Mouse (Mus musculus): ENCODE data around the gene Myog.
"Not testable (repeated sequence)": the region's sequence is repeated elsewhere in the genome, so short reads cannot be mapped to it uniquely, and the experiment has no call there.

Gene Myog

DNA sequence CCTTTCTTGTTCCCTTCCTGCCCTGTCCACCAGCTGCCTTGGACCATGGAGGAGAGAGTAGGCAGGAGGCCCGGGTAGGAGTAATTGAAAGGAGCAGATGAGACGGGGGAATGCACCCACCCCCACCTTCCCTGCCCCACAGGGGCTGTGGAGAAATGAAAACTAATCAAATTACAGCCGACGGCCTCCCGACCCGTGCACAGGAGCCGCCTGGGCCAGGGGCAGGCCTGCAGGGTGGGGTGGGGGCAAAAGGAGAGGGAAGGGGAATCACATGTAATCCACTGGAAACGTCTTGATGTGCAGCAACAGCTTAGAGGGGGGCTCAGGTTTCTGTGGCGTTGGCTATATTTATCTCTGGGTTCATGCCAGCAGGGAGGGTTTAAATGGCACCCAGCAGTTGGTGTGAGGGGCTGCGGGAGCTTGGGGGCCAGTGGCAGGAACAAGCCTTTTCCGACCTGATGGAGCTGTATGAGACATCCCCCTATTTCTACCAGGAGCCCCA lies at the start of gene Myog:
Myog (plus strand) TSS at position 392 of the 502 bp plus-strand sequence.
- DNase-seq (ENCODE audit: low spot score): peak; percentile 24

- DNase-seq (ENCODE audit: low spot score): no peak
These were observed 49.1 kb upstream of the Myog start for GRCm38 (mm10) chr1:134240701-134241100.

DNA sequence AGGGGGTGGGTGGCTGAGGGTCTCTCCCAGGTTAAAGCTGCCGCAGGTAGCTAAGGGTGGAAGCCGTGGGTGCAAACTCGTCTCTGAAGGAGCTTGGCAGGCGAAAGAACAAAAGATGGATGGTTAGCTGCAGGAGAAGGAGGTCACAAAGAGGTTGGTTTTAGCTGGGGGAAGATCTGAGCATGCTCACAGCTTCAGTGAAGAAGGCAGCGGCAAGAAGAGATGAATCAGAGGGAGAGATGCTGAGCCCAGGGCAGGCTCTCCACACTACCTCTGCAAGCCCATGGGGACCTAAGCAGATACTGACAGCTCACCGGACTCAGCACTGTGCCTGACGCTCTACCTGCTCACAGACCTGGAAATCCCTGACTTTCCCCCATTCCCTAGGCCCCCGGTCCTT lies 48.5 kb upstream of the Myog start:
- no peak for DNase-seq (ENCODE audit: low spot score)

DNA sequence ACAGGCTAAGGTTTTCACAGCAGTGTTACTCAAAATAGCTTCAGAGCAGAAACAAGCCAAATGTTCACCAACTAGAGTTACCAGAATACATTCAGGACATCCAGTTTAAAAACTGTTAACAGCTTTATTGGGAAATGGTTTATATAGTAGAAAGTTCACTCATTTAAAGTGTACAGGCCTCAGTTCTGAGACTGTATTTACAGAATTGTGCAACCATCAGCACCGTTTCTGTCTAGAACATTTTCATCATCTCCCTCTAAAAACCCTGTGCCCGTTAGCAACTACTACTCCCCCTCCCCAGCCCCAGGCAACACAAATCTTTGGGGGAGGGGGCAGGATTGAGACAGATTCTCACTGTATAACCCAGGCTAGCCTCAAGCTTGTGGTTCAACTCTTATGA lies 47.5 kb upstream of the Myog start:
- DNase-seq (ENCODE audit: low spot score): no peak

DNA sequence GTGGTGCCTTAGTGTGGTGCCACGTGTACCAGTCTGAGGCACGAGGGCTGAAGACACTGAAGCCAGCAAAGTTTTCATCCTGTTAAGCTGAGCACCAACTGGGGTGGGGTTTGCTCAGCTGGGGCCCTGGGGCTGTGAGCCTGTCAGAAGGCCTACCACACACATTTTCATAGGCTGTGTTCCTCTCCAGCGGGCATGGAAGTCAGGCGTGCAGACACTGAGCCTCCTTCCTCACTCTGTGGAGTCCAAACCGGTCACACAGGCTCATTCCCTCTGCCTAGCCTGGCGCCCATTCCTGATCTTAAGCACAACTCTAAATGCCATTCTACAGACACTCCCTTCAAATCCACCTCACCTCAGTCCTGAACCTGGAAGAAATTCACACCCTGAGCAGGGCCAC lies 46.3 kb upstream of the Myog start:
- no peak for DNase-seq (ENCODE audit: low spot score)

DNA sequence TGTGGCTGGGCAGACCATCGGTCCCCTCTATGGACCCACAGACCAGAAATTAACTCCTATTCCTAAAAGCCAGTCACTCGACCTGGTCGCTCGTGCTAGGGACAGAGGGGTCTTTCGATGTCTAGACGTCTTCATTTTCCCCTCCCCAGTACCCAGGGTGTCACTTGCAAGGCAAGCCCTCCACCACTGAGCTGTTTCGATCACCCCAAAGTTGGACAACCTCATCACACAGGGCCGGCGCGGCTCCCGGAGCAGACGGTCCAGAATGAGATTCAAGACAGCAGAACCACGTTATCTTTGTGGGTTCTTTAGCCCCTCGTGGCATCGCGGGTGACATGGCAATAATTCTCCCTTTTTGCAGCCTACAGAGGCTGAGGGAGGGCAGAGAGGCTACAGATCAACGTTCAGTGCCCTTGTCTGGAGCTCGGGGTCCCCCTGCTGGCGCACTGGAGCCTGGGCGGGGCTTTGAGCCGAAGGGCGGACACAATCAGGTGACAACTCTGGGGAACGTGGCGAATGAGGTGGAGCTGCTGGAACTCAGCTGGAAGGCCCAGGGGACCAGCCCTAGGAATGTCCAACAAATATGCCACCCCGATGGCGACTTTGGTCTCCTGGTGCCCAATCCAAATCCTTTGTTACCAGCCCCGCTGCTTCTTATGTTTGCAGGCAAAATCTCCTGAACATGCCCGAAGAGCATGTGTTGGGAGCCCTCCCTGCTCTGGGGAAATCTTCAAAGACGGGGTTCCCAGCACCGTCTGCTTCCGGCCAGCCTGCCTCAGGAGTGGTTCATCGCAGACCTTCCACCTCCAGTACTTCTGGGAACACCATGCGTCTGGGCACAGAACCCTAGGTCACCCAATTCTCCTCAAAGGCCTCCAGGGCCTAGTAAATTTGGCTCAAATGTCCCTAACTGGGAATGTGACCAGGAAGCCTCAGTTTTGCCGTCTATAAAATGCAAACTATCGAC lies 45.6 kb upstream of the Myog start:
- peak; percentile 91 for DNase-seq (ENCODE audit: low spot score)

DNA sequence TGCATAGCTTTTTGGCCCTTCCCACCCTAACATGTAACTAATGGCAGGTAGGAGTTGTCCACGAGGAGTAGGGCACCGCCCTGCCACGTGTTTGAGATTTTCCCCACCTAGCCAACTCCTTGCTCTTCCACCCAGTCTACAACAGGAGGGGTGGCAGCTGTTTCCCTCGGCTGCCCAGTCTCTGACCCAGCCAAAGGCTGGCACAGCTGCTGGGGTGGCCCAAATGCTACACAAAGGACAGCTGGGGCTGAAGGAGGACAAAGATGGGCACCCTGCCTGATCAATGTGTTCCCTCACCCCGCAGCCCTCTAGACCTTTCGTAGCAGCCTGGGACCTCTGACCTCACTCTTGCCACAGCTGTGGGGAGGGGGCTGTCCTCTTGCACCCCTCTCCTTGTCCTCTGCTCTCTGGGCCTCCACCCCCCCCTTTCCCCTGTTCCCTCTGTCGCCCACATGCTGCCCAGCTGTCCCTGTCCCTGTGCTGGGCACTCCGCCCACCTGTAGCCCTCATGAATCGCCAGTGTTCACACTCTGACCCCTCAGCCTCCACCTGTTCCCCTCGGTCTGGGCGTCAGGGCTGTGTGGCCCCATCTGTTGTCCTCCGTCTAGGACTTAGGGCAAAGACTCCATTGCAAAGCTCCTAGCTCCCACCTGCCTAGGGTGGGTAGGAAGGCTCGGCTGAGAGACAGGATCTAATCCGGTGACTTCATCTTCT lies 44.6 kb upstream of the Myog start:
- DNase-seq (ENCODE audit: low spot score): no peak

DNA sequence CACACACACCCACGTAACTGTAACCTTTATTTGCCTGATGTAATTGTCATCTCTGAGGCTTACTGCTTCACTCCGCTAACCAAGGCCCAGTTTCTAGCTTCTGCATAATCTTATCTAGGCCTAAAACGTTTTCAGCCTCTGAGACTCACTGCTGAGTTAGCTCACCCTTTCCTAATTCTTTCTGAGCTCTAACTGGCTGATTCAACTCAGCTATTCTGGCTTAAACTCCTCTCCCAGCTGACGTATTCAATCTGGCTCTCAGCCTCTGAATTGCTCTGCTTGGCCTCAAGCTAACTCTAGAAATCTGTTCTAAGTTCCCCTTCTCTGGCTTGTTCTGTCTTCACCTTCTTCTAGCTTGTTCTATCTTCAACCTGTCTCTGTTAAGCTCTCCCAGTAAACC lies 43.2 kb upstream of the Myog start:
- DNase-seq (ENCODE audit: low spot score): no peak

DNA sequence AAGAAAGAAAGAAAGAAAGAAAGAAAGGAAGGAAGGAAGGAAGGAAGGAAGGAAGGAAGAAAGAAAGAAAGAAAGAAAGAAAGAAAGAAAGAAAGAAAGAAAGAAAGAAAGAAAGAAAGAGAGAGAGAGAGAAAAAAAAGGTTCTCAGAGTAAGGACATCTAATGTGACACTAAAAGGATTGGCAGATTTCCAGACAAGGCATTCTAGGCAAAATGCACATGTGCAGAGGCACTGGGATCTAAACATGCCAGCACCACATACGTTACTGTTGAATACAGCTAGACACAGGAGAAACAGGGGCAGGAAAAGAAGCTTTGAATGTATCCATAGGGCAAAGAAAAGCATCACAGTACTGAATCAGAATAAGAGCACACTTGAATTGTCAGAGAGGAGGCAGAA lies 40.1 kb upstream of the Myog start:
- DNase-seq (ENCODE audit: low spot score): not testable (repeated sequence)

DNA sequence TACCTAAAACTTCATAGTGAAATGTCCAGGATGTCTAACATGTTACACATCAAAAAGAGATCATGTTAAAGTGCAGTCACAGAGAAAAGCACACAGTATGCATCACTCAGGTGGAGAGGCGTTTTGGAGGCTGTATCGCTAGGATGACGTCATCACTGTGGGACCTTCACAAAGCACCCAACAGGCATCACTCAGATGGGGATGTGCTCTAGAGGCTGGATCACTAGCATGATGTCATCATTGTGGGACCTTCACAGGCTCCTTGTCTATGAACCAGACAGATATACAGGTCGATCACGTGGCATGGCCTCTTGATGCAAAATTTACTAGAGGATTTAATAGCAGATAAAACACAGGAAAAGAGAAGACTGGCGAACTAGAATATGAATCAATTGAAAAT lies 25.4 kb upstream of the Myog start:
- no peak for DNase-seq (ENCODE audit: low spot score)

DNA sequence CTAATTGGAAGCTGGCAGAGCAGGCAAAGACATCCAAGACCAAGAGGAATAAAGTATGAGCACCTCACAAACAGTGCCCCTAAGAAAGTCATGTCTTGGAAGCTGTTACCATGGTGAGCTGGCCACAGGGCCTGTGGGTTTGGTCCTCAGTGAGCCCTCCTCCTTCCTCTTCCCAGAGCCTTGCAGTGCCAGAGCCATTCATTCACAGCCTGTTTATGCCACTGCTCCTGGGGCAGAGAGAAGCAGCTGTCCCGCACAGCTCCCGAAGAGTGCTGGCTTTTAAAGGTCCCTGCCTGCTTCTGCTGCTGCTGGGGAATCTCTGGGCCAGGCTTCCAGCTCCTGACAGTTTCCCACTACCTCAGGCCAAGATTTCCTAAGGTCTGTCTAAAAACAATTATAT lies 24.0 kb upstream of the Myog start:
- DNase-seq (ENCODE audit: low spot score): no peak

GRCm38 (mm10) chr1:134270026-134270425 lies 19.8 kb upstream of the Myog start:
- DNase-seq (ENCODE audit: low spot score): no peak

- DNase-seq (ENCODE audit: low spot score): no peak
These were observed 17.0 kb upstream of the Myog start for GRCm38 (mm10) chr1:134272754-134273250.

DNA sequence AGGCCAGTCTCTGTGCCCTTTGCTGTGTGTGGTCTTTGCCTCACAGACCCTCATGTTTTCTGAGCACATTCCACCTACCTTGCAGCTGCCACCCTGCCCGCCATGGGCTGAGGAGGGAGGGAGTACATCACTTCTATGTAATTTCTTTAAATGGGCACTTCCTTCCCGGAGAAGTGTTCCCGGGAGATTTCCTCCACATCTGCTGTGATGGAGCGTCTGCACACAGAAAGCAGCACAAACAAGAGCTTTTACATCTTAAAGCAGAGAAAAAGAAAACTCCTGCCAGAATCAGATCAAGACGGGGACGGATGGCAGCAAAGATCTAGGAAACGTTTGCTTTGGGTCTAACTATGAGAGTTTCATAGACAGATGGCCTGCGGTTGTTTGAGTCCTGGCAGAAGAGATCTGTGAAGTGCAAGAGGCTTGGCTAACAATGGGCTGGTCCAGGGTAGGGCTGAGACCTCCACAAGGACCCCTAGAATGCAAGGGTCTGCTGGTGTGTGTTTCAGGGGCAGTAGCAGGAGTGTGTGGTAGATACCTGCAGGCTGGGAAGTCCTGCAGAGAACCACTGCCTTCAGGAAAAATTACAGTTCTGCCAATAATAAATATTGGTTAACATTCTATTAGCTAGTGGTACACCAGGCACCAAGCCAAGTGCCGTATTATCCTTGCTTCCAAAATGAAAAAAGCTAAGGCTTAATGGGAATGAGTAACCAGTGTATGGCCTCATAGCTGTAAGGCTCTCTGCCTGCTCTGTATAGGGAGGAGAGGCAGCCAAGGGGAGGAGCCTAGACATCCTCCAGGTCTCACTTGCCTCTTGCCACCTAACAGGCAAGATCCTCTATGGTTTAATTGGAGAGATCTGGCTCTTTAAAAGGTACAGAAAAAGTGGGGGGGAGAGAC lies 16.0 kb upstream of the Myog start:
- DNase-seq (ENCODE audit: low spot score): no peak

DNA sequence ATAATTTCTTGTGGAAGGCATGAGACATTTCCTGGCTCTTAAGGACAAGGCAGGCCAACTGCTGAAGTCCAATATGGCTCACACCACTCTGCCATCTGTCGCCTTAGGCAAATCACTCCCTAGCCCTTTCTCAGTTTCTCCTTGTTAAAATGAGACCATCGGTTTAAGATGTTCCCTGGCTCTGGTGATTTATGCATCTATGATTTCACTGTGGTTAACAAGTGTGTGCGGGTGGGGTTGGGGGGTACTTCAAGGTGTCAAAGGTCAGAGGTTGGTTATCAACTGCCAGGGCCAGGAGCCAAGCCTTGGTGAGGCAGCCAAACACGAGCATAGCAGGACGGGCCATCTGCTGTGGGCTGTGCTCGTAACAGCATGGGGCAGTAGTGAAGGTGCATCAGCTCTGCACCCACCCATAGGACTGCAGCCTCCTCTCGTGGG lies 15.3 kb upstream of the Myog start:
- DNase-seq (ENCODE audit: low spot score): no peak

DNA sequence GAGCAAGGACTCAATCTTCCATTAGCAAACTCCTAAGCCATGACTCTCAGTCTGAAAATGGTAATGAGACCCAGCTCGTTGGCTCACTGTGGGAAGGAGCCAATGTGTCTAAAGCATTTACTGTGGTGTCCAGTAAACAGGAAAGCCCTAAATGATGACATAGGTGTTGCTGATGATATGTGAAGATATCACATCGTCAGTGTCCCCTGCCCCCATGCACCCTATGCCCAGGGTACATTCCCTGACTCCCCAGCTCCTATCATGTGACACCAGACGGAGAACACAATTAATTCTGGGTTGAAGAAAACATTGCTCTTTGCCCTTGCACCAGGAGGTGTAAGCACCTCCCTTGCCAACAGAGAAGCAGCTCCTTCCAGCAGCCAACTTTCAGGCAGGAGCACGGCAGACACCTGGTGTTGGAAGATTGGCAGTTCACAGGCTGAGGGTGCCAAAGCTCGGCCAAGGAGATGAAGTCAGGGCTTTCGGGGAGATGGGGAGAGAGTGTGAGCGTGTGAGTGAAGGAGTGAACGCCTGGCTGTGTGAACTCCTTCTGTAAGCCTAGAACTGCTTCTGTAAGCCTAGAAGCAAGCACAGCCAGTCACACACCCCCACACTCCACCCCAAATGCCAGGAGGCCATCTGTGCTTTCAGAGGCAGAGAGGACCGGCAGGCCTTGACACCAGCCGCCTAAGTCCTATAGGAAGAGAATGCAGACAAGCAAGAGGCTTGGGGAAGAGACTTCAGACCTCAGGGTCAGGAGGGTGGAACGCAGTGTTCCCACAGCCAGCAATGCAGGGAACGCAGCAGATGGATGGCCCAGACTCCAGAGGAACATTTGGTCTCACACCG lies 13.9 kb upstream of the Myog start:
- DNase-seq (ENCODE audit: low spot score): no peak

- no peak for DNase-seq (ENCODE audit: low spot score)
These were observed 13.0 kb upstream of the Myog start for GRCm38 (mm10) chr1:134276823-134277222.

DNA sequence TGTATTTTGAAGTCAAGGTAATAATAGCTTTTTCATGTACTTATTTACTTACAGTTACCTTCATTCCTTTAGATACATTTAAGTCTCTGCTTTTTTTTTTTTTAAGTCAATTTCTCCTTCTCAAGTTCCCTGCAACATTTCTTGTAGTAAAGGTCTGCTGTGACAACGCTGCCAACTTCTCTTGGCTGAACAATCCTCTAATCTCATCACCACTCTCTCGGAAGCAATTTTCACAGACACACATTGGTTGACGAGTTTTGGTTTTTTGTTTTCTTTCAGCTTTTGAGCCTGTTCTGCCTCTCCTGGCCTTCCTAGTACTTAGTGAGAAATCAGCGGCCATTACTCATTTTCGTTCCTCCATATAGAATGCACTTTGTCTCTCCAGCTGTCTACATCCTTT lies 9.6 kb upstream of the Myog start:
- no peak for DNase-seq (ENCODE audit: low spot score)

DNA sequence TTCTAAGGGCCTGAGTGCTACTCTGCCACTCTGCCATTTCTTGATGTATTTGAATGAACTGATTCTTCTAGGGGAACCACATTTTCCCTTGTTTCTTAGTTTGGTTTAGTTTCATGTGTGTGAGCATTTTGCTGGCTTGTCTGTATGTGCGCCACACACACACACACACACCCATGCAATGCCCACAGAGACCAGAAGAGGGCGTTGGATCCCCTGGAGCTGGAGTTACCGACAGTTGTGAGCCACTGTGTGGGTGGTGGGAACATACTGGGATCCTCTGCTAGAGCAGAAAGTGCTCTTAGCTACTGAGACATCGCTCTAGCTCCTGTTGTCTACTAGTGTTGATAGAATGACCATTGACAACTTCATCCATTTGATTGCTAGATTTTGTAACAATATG lies 8.2 kb upstream of the Myog start:
- DNase-seq (ENCODE audit: low spot score): no peak

DNA sequence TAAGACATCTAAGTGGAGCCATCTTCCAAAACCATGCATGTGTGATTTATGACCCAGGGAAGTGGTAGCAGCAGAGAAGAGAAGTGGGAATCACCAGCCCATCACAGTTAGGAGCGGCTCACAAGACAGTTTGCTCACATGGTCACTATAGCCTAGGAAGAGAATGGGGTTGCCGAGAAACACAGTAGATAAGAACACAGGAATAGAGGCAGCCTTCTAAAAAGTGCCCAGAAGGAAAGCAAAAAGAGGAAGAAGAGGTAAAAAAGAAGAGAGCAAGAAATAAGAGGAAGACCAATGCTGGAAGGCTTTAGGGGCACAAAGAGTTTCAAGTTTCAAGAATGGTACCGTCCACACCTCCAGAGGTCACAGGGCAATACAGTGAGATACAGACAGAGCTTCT lies 7.4 kb upstream of the Myog start:
- no peak for DNase-seq (ENCODE audit: low spot score)

DNA sequence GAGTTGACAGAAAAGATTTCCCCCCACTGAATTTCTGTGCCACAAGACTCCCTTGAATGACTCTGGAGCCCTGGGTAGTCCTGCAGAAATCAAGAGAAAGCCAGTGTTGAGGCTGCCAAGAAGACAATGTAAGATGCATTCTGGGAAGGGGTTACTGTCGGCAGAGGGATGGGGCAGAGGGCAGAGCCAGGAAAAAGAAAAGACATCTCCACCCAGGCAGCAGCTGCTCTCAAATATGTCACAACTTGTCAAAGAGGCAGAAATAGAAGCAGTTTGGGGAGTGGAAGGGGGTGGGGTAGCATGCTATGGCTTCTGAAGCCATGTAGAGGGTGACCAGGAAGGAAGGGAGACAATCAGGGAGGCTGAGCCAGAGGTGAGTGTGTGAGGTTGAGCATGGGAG lies 6.7 kb upstream of the Myog start:
- no peak for DNase-seq (ENCODE audit: low spot score)
